Mouse (Mus musculus): Measurements from ENCODE around the gene Shroom3. TPM values are rescaled to one million over a fixed set of nuclear protein-coding genes. Genes with fewer than 3 reads are reported as not detected.
"Not testable (repeated sequence)": the region's sequence is repeated elsewhere in the genome, so short reads cannot be mapped to it uniquely, and the experiment has no call there.

Shroom3 gene
- polyA plus RNA-seq, 1 experiment, result 1.3 TPM

GRCm38 (mm10) chr5:92921728-92922127 is 238.5 kb downstream of the Shroom3 start:
- Histone ChIP-seq H3K27ac (ENCODE audit: control insufficient read depth, insufficient read depth, low read depth, low read length, poor library complexity) (no peak overlapping the region), H3K4me1 (ENCODE audit: control insufficient read depth, insufficient read depth, low read length) (no peaks in the 10 kb centered on the region; the same call in 1 of the 2 replicates), H3K4me3 (replicated peaks; ENCODE audit: control insufficient read depth, low read depth, low read length) (no peak overlapping the region)
- TF ChIP-seq POLR2A (IDR thresholded peaks at IDR 0.05; ENCODE audit: borderline replicate concordance, control insufficient read depth, low read depth, low read length) (no peak), CTCF (IDR thresholded peaks at IDR 0.05; ENCODE audit: control insufficient read depth, insufficient read depth, low read length) (no peak)
- 73% methylated on average over 8 of the region's 8 CpGs for WGBS

GRCm38 (mm10) chr5:92922981-92923380 is 239.7 kb downstream of the Shroom3 start:
- H3K4me3 ChIP-seq (replicated peaks; ENCODE audit: control insufficient read depth, low read depth, low read length); H3K4me1 ChIP-seq (ENCODE audit: control insufficient read depth, insufficient read depth, low read length); H3K27ac ChIP-seq (ENCODE audit: control insufficient read depth, insufficient read depth, low read depth, low read length, poor library complexity): not testable (repeated sequence)
- WGBS, result 83% methylated on average over 5 of the region's 5 CpGs

- H3K4me3 ChIP-seq (replicated peaks; ENCODE audit: control insufficient read depth, low read depth, low read length), result no peak overlapping the region
Observed at GRCm38 (mm10) chr5:92924851-92925477, 241.7 kb downstream of the Shroom3 start.

GRCm38 (mm10) chr5:92927667-92928066 is 244.4 kb downstream of the Shroom3 start:
- WGBS, result 23% methylated on average over 10 of the region's 10 CpGs

More at GRCm38 (mm10) chr5:92924851-92925477, 241.7 kb downstream of the Shroom3 start:
- 7% methylated on average over 17 of the region's 17 CpGs for WGBS
- H3K4me1 ChIP-seq (ENCODE audit: control insufficient read depth, insufficient read depth, low read length), result no peaks in the 10 kb centered on the region; the same call in 1 of the 2 replicates
- no peak for TF ChIP-seq CTCF (IDR thresholded peaks at IDR 0.05; ENCODE audit: control insufficient read depth, insufficient read depth, low read length)
- no peak for TF ChIP-seq POLR2A (IDR thresholded peaks at IDR 0.05; ENCODE audit: borderline replicate concordance, control insufficient read depth, low read depth, low read length)
- no peak overlapping the region for H3K27ac ChIP-seq (ENCODE audit: control insufficient read depth, insufficient read depth, low read depth, low read length, poor library complexity)

GRCm38 (mm10) chr5:92930557-92930956 is 247.3 kb downstream of the Shroom3 start:
- Histone ChIP-seq H3K4me1 (ENCODE audit: control insufficient read depth, insufficient read depth, low read length) (no peaks in the 10 kb centered on the region; the same call in 1 of the 2 replicates), H3K27ac (ENCODE audit: control insufficient read depth, insufficient read depth, low read depth, low read length, poor library complexity) (no peak overlapping the region), H3K4me3 (replicated peaks; ENCODE audit: control insufficient read depth, low read depth, low read length) (no peak overlapping the region)
- 56% methylated on average over 6 of the region's 6 CpGs for WGBS
- no peak for TF ChIP-seq POLR2A (IDR thresholded peaks at IDR 0.05; ENCODE audit: borderline replicate concordance, control insufficient read depth, low read depth, low read length)
- TF ChIP-seq CTCF (IDR thresholded peaks at IDR 0.05; ENCODE audit: control insufficient read depth, insufficient read depth, low read length), result no peak

More at GRCm38 (mm10) chr5:92927667-92928066, 244.4 kb downstream of the Shroom3 start:
- H3K4me3 ChIP-seq (replicated peaks; ENCODE audit: control insufficient read depth, low read depth, low read length), result no peak overlapping the region
- no peak overlapping the region for H3K27ac ChIP-seq (ENCODE audit: control insufficient read depth, insufficient read depth, low read depth, low read length, poor library complexity)
- TF ChIP-seq CTCF (IDR thresholded peaks at IDR 0.05; ENCODE audit: control insufficient read depth, insufficient read depth, low read length), result no peak
- H3K4me1 ChIP-seq (ENCODE audit: control insufficient read depth, insufficient read depth, low read length), result no peaks in the 10 kb centered on the region; the same call in 1 of the 2 replicates

- H3K27ac ChIP-seq (ENCODE audit: control insufficient read depth, insufficient read depth, low read depth, low read length, poor library complexity), result no peak overlapping the region
- no peak overlapping the region for H3K4me3 ChIP-seq (replicated peaks; ENCODE audit: control insufficient read depth, low read depth, low read length)
- 85% methylated on average over 16 of the region's 16 CpGs for WGBS
- TF ChIP-seq CTCF (IDR thresholded peaks at IDR 0.05; ENCODE audit: control insufficient read depth, insufficient read depth, low read length) (no peak), POLR2A (IDR thresholded peaks at IDR 0.05; ENCODE audit: borderline replicate concordance, control insufficient read depth, low read depth, low read length) (no peak)
- H3K4me1 ChIP-seq (ENCODE audit: control insufficient read depth, insufficient read depth, low read length), result no peaks in the 10 kb centered on the region
Observed at GRCm38 (mm10) chr5:92931298-92931697, 248.1 kb downstream of the Shroom3 start.

- WGBS, result 80% methylated on average over 10 of the region's 10 CpGs
Observed at GRCm38 (mm10) chr5:92933010-92933409, 249.8 kb downstream of the Shroom3 start.

GRCm38 (mm10) chr5:92933599-92934217 is 250.5 kb downstream of the Shroom3 start:
- WGBS, result 72% methylated on average over 7 of the region's 7 CpGs
- H3K27ac ChIP-seq (ENCODE audit: control insufficient read depth, insufficient read depth, low read depth, low read length, poor library complexity), result no peak overlapping the region
- no peaks in the 10 kb centered on the region for H3K4me1 ChIP-seq (ENCODE audit: control insufficient read depth, insufficient read depth, low read length)
- TF ChIP-seq CTCF (IDR thresholded peaks at IDR 0.05; ENCODE audit: control insufficient read depth, insufficient read depth, low read length), result no peak
- no peak for TF ChIP-seq POLR2A (IDR thresholded peaks at IDR 0.05; ENCODE audit: borderline replicate concordance, control insufficient read depth, low read depth, low read length)
- H3K4me3 ChIP-seq (replicated peaks; ENCODE audit: control insufficient read depth, low read depth, low read length), result no peak overlapping the region

More at GRCm38 (mm10) chr5:92933010-92933409, 249.8 kb downstream of the Shroom3 start:
- no peaks in the 10 kb centered on the region for H3K4me1 ChIP-seq (ENCODE audit: control insufficient read depth, insufficient read depth, low read length)
- no peak overlapping the region for H3K27ac ChIP-seq (ENCODE audit: control insufficient read depth, insufficient read depth, low read depth, low read length, poor library complexity)
- H3K4me3 ChIP-seq (replicated peaks; ENCODE audit: control insufficient read depth, low read depth, low read length), result no peak overlapping the region
- TF ChIP-seq CTCF (IDR thresholded peaks at IDR 0.05; ENCODE audit: control insufficient read depth, insufficient read depth, low read length), result no peak
- no peak for TF ChIP-seq POLR2A (IDR thresholded peaks at IDR 0.05; ENCODE audit: borderline replicate concordance, control insufficient read depth, low read depth, low read length)

All from bone marrow, adult 2 months (tissue).